Mouse (Mus musculus) midbrain, embryonic 10.5 days (tissue): Measurements from ENCODE around the gene Podnl1. TPM values are rescaled to one million over a fixed set of nuclear protein-coding genes. Genes with fewer than 3 reads are reported as not detected.
A peak's percentile ranks its signal among the peaks of the same experiment; 100 is the strongest.

ENCODE experiments used
- DNase-seq: peaks from one replicate; pipeline ENCODE4 v3.0.0-alpha.2; 2017; ENCODE audit warnings: low spot score
- H3K27ac ChIP-seq: fragments of 300-500 bp; sonication (generic); replicated peaks from 2 replicates; pipeline ENCODE4 v1.5.1; 2016; ENCODE audit warnings: mild to moderate bottlenecking
- H3K27me3 ChIP-seq: fragments of 300-500 bp; sonication (generic); 2 replicates; pipeline ENCODE4 v1.6.1; 2016; ENCODE audit warnings: low read depth, mild to moderate bottlenecking; ENCODE audit not compliant: poor library complexity, severe bottlenecking
- H3K36me3 ChIP-seq: fragments of 300-500 bp; sonication (generic); 2 replicates; pipeline ENCODE4 v1.6.1; 2016; ENCODE audit warnings: mild to moderate bottlenecking, moderate library complexity
- H3K4me1 ChIP-seq: fragments of 300-500 bp; sonication (generic); 2 replicates; pipeline ENCODE4 v1.6.1; 2016
- H3K4me3 ChIP-seq: fragments of 300-500 bp; sonication (generic); 2 replicates; pipeline ENCODE4 v1.5.1; 2016; ENCODE audit warnings: mild to moderate bottlenecking, moderate library complexity
- H3K9me3 ChIP-seq: fragments of 300-500 bp; sonication (generic); replicated peaks from 2 replicates; pipeline ENCODE4 v1.6.1; 2016; ENCODE audit warnings: mild to moderate bottlenecking
- WGBS: fragments of 180-500 bp; shearing (Covaris S2); methylation state at CpG from one replicate; pipeline ENCODE4 v1.1.7; 2016; 5-methylcytosine and 5-hydroxymethylcytosine counted together
- polyA plus RNA-seq: library from polyadenylated mRNA; unstranded; fragments of >200 nt; fragmentation: Nextera tagmentation; extraction: Ambion mirVana; gene quantifications from 2 replicates; pipeline ENCODE4 v1.2.1, GENCODE M21; 2016

The Podnl1 gene
- polyA plus RNA-seq, 1 experiment from 2014 or later: 0.14 TPM

GRCm38 (mm10) chr8:84132225-84132624 lies 6.4 kb downstream of the Podnl1 start:
- DNase-seq: no peak
- no peaks in the 10 kb centered on the region for H3K9me3 ChIP-seq
- H3K36me3 ChIP-seq: peaks cover 59% of the 10 kb centered on the region
- H3K27ac ChIP-seq: no peak overlapping the region
- peaks cover 12% of the 10 kb centered on the region for H3K27me3 ChIP-seq
- peaks cover 12% of the 10 kb centered on the region for H3K4me1 ChIP-seq
- no peak overlapping the region for H3K4me3 ChIP-seq
- WGBS: 92% methylated on average over 8 of the region's 8 CpGs

GRCm38 (mm10) chr8:84137848-84138247 lies 12.1 kb downstream of the Podnl1 start:
- Histone ChIP-seq H3K27ac (no peak overlapping the region), H3K4me1 (no peaks in the 10 kb centered on the region), H3K4me3 (no peak overlapping the region), H3K36me3 (peaks cover 99% of the 10 kb centered on the region), H3K9me3 (no peaks in the 10 kb centered on the region), H3K27me3 (no peaks in the 10 kb centered on the region)
- DNase-seq: no peak
- WGBS: 89% methylated on average over 3 of the region's 3 CpGs

GRCm38 (mm10) chr8:84140838-84141237 lies 15.0 kb downstream of the Podnl1 start:
- no peak for DNase-seq
- Histone ChIP-seq H3K27me3 (no peaks in the 10 kb centered on the region), H3K27ac (no peak overlapping the region), H3K4me1 (peaks cover under 1% of the 10 kb centered on the region; the same call in 1 of the 2 replicates), H3K9me3 (no peaks in the 10 kb centered on the region), H3K36me3 (peaks cover 91% of the 10 kb centered on the region), H3K4me3 (no peak overlapping the region)
- WGBS: 92% methylated on average over 4 of the region's 4 CpGs

- H3K4me3 ChIP-seq: no peak overlapping the region
- H3K4me1 ChIP-seq: peaks cover 28% of the 10 kb centered on the region
- peaks cover 54% of the 10 kb centered on the region for H3K36me3 ChIP-seq
- 92% methylated on average over 8 of the region's 8 CpGs for WGBS
- no peak overlapping the region for H3K27ac ChIP-seq
- H3K9me3 ChIP-seq: no peaks in the 10 kb centered on the region
- DNase-seq: no peak
- peaks cover 8% of the 10 kb centered on the region; the same call in 1 of the 2 replicates for H3K27me3 ChIP-seq
Observed at GRCm38 (mm10) chr8:84144636-84145245, 19.0 kb downstream of the Podnl1 start.

DNA sequence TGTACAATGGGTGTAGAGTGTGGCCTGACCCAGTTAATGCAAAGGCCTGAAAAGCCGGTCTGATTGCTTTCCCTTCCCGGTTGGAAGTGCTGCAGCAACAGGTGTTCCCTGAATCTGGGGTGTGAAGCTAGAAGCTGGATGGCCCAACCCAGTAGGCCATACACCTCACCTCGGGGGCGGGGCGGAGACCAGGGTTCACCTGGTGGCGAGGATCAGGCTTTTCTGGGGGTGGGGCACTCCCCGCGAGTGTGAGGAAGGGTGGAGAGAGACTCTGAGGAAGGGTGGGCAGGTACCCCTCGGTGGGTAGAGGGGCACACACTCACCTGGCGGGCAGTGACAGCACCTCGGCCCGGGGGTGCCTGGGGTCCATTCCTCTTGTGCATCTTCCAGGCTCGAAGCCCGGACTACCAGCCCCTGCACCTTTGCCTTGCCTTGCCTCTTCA lies 21.6 kb downstream of the Podnl1 start:
- WGBS: 8% methylated on average over 14 of the region's 14 CpGs
- DNase-seq: no peak
- H3K4me3 ChIP-seq: peak overlapping the region; percentile 80
- H3K36me3 ChIP-seq: peaks cover 29% of the 10 kb centered on the region
- peaks cover 28% of the 10 kb centered on the region for H3K4me1 ChIP-seq
- H3K27me3 ChIP-seq: peaks cover 8% of the 10 kb centered on the region; the same call in 1 of the 2 replicates
- H3K27ac ChIP-seq: peak overlapping the region; percentile 88
- no peaks in the 10 kb centered on the region for H3K9me3 ChIP-seq

- WGBS: 17% methylated on average over 49 of the region's 49 CpGs
- peak within 1 kb of the TSS; percentile 88 for H3K27ac ChIP-seq
Observed at GRCm38 (mm10) chr8:84147769-84148530, 22.2 kb downstream of the Podnl1 start, which contains the start of the genes Cc2d1a and 4930432K21Rik. Gene Cc2d1a, minus strand, starts transcription at chr8:84147936. Gene 4930432K21Rik, plus strand, starts transcription at chr8:84148025.

GRCm38 (mm10) chr8:84148531-84148850 lies 22.7 kb downstream of the Podnl1 start:
- no peaks in the 10 kb centered on the region for H3K9me3 ChIP-seq
- peaks cover 28% of the 10 kb centered on the region for H3K4me1 ChIP-seq
- H3K4me3 ChIP-seq: peak overlapping the region; percentile 80
- no peak for DNase-seq
- 97% methylated on average over 5 of the region's 5 CpGs for WGBS
- peaks cover 18% of the 10 kb centered on the region for H3K36me3 ChIP-seq
- H3K27me3 ChIP-seq: peaks cover 8% of the 10 kb centered on the region; the same call in 1 of the 2 replicates
- H3K27ac ChIP-seq: peak overlapping the region; percentile 88

More at GRCm38 (mm10) chr8:84147769-84148530, 22.2 kb downstream of the Podnl1 start, which contains the start of the genes Cc2d1a and 4930432K21Rik:
- peak within 1 kb of the TSS; percentile 80 for H3K4me3 ChIP-seq
- peak; percentile 91 for DNase-seq
- peaks cover 8% of the 10 kb centered on the region; the same call in 1 of the 2 replicates for H3K27me3 ChIP-seq
- peaks cover 23% of the 10 kb centered on the region for H3K36me3 ChIP-seq
- H3K9me3 ChIP-seq: no peaks in the 10 kb centered on the region
- H3K4me1 ChIP-seq: peaks cover 28% of the 10 kb centered on the region

GRCm38 (mm10) chr8:84149181-84149580 lies 23.4 kb downstream of the Podnl1 start:
- Histone ChIP-seq H3K9me3 (no peaks in the 10 kb centered on the region), H3K36me3 (peaks cover 11% of the 10 kb centered on the region), H3K4me1 (peaks cover 28% of the 10 kb centered on the region), H3K27ac (no peak overlapping the region), H3K4me3 (no peak overlapping the region), H3K27me3 (peaks cover 8% of the 10 kb centered on the region; the same call in 1 of the 2 replicates)
- no peak for DNase-seq
- WGBS: 83% methylated on average over 3 of the region's 3 CpGs

DNA sequence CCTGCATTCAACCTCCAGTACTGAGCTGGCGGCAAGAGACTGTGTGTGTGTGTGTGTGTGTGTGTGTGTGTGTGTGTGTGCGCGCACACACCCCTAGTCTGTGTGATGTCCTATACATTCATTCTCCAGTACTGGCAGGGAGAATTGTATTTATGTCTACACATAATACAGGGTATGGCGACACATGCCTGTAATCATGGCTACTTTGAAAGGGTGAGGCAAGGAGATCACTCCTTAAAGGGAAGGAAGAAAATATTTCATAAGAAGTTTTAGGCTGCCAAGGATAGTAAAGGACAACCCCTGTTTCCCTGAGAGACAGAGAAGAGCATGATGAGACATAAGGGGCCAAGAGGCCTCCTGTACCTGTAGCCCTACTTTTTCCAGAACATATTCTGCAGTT lies 31.8 kb downstream of the Podnl1 start:
- Histone ChIP-seq H3K27ac (no peak overlapping the region), H3K9me3 (no peaks in the 10 kb centered on the region), H3K4me1 (no peaks in the 10 kb centered on the region), H3K36me3 (peaks cover 11% of the 10 kb centered on the region; the same call in 1 of the 2 replicates), H3K27me3 (no peaks in the 10 kb centered on the region), H3K4me3 (no peak overlapping the region)
- 93% methylated on average over 4 of the region's 4 CpGs for WGBS
- DNase-seq: no peak

DNA sequence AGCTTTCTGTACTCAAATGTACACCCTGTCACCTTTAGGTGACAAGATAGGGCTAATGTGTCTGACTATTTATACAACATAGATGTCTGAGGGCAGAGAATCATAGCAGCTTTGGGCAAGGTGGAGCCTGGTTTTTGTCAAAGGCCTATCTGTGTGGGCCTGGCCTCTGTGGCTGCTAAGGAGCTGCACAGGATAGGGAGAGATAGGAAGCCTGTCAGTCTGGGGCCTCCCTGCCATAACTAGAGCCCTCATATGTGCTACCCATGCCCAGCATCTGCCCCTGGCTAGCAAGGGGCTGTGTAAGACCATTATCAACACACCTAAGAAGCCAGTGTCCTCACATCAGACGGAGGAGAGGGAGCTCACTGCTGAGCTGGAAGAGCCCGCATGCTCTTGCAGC lies 41.9 kb downstream of the Podnl1 start:
- 0 out of 2 replicates have a peak, but pooled peaks cover 6% of the 10 kb centered on the region for H3K4me1 ChIP-seq
- H3K36me3 ChIP-seq: peaks cover 37% of the 10 kb centered on the region
- WGBS: 86% methylated on average over 2 of the region's 2 CpGs
- DNase-seq: no peak
- H3K27ac ChIP-seq: no peak overlapping the region
- no peaks in the 10 kb centered on the region for H3K9me3 ChIP-seq
- no peaks in the 10 kb centered on the region for H3K27me3 ChIP-seq
- no peak overlapping the region for H3K4me3 ChIP-seq

DNA sequence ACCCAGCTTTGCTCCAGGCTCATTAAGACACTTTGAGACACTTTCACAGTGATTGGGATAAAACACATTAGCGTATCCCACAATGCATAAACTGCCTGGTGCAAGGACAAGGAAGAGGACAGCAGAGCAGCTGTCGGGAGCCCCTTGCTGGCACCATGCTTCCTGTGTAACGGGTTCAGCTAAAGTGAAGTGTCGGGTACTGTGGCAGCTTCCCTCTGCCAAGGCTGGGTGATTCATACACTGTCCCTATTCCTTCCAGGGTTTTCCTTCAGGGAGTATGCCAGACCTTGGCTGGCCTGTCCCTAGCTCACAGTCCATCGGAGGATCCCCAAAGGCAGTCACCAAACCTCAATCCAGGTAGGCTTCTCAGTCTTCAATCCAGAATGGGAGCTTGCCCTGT lies 44.3 kb downstream of the Podnl1 start:
- no peak overlapping the region for H3K4me3 ChIP-seq
- 93% methylated on average over 5 of the region's 5 CpGs for WGBS
- peaks cover 55% of the 10 kb centered on the region for H3K36me3 ChIP-seq
- no peaks in the 10 kb centered on the region for H3K9me3 ChIP-seq
- H3K4me1 ChIP-seq: 0 out of 2 replicates have a peak, but pooled peaks cover 6% of the 10 kb centered on the region
- H3K27me3 ChIP-seq: no peaks in the 10 kb centered on the region
- no peak for DNase-seq
- no peak overlapping the region for H3K27ac ChIP-seq

DNA sequence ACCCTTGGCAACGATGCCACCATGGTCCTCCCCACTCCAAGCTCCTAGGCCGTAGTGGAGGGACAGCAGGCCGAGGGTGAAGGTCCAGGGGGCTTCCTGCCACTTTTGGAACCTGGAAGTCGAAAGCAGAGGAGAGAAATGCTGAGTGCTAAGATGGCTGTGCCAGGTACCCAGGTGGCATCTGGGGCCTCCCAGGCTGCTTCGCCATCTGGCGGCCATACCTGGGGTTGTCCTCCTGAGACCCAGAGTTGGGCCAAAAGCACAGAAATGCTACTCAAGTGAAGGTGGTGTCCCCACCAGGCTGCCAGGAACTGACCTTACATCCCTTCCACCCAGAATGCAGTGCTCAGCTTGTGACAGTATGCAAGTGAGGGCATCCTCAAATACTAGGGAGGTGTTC lies 48.1 kb downstream of the Podnl1 start:
- H3K36me3 ChIP-seq: peaks cover 85% of the 10 kb centered on the region
- WGBS: 88% methylated on average over 6 of the region's 6 CpGs

GRCm38 (mm10) chr8:84176560-84176959 lies 50.8 kb downstream of the Podnl1 start:
- Histone ChIP-seq H3K4me3 (no peak overlapping the region), H3K36me3 (peaks cover 75% of the 10 kb centered on the region), H3K27me3 (no peaks in the 10 kb centered on the region), H3K27ac (no peak overlapping the region), H3K9me3 (no peaks in the 10 kb centered on the region), H3K4me1 (peaks cover 42% of the 10 kb centered on the region)
- no peak for DNase-seq
- 55% methylated on average over 3 of the region's 3 CpGs for WGBS

More for the DNA sequence above, 48.1 kb downstream of the Podnl1 start:
- H3K27ac ChIP-seq: no peak overlapping the region
- H3K27me3 ChIP-seq: no peaks in the 10 kb centered on the region
- H3K4me3 ChIP-seq: no peak overlapping the region
- no peaks in the 10 kb centered on the region for H3K9me3 ChIP-seq
- peaks cover 15% of the 10 kb centered on the region for H3K4me1 ChIP-seq
- no peak for DNase-seq
